ENCODE assay signal across 19 mouse cellular contexts in genomic region chr10:49050339-49050738, GRCm38 (mm10).
DNase-seq lines count a peak whose midpoint lies in the region; TF ChIP-seq lines count a peak whose summit lies in the region.
"Had no signal": no experiment of that assay in that cellular context is flagged by ENCODE, and none has a peak within 500 bp of the region (broad histone marks: within the 10 kb centered on the region; RNA-seq: fewer than 3 reads in every experiment).

No protein-coding gene starts in this region.

- no peaks in the 10 kb centered on the region for H3K9me3 ChIP-seq in MEL (replicated peaks; ENCODE audit: insufficient read depth, low read length)
- H3K9me3 ChIP-seq: forebrain, embryonic 10.5 days; forebrain, embryonic 13.5 days; hindbrain, embryonic 12.5 days; hindbrain, embryonic 15.5 days had no signal

- H3K79me2 ChIP-seq in MEL (ENCODE audit: control insufficient read depth, insufficient read depth, low read length, poor library complexity): no peaks in the 10 kb centered on the region

- H3K27ac ChIP-seq in MEL (ENCODE audit: control insufficient read depth, low read depth, low read length): no peak overlapping the region
- H3K27ac ChIP-seq: forebrain, embryonic 10.5 days; forebrain, embryonic 13.5 days; hindbrain, embryonic 12.5 days; hindbrain, embryonic 15.5 days had no signal

- H3K4me3 ChIP-seq in MEL (ENCODE audit: control insufficient read depth in 1 of 2, insufficient read depth in 1 of 2, low read depth in 2 of 2, low read length in 2 of 2): peak overlapping the region in 1 of 2 experiments; percentile 75; a peak in 1 of 4 replicates
- H3K4me3 ChIP-seq: forebrain, embryonic 10.5 days; forebrain, embryonic 13.5 days; hindbrain, embryonic 12.5 days; hindbrain, embryonic 15.5 days had no signal

- TF ChIP-seq POLR2A in MEL (IDR thresholded peaks at IDR 0.05; ENCODE audit: control insufficient read depth in 1 of 2, insufficient read depth in 1 of 2, low read depth in 1 of 2, low read length in 2 of 2, poor library complexity in 1 of 2): no peak

- H3K4me1 ChIP-seq in MEL (ENCODE audit: control insufficient read depth in 1 of 2, insufficient read depth in 2 of 2, low read length in 2 of 2): no peaks in the 10 kb centered on the region; a peak in 1 of 4 replicates
- H3K4me1 ChIP-seq: forebrain, embryonic 10.5 days; forebrain, embryonic 13.5 days; hindbrain, embryonic 12.5 days; hindbrain, embryonic 15.5 days had no signal

- H3K27me3 ChIP-seq in MEL (ENCODE audit: control insufficient read depth in 1 of 2, insufficient read depth in 2 of 2, low read length in 2 of 2): no peaks in the 10 kb centered on the region
- H3K27me3 ChIP-seq: forebrain, embryonic 13.5 days; hindbrain, embryonic 12.5 days; hindbrain, embryonic 15.5 days had no signal

- TF ChIP-seq CTCF in MEL (IDR thresholded peaks at IDR 0.05 in 2 of 3, conservative IDR thresholded peaks at IDR 0.05 in 1 of 3; ENCODE audit: control insufficient read depth in 1 of 3, insufficient read depth in 1 of 3, low read depth in 2 of 3, low read length in 3 of 3, poor library complexity in 1 of 3, severe bottlenecking in 1 of 3): no peak

- H3K36me3 ChIP-seq in MEL (ENCODE audit: control insufficient read depth in 1 of 2, insufficient read depth in 2 of 2, low read length in 2 of 2): peaks cover 0 to 2% of the 10 kb centered on the region in 2 experiments; a peak in 2 of 4 replicates
- H3K36me3 ChIP-seq: forebrain, embryonic 10.5 days; hindbrain, embryonic 12.5 days; hindbrain, embryonic 15.5 days had no signal

- peak; percentile 21 to 28 for DNase-seq in adrenal gland, adult (ENCODE audit: inconsistent age in 2 of 2, low spot score in 1 of 2)
- no peak for DNase-seq in adrenal gland, postnatal 4 days (ENCODE audit: low spot score in 2 of 2)
- DNase-seq in 3T3-L1 (ENCODE audit: low read depth, low spot score) (peak; percentile 91), MEL (ENCODE audit: low read depth, low spot score) (no peak)
- DNase-seq in gastrocnemius, postnatal 4 days (ENCODE audit: low spot score in 2 of 2): no peak
- no peak for DNase-seq in layer of hippocampus, postnatal 25 days (ENCODE audit: extremely low spot score in 1 of 2, low spot score in 1 of 2)
- DNase-seq: adrenal gland, postnatal 10 days; cerebellum, adult 11-12 months; cerebellum, adult 8-10 months; cerebellum, postnatal 10 days; cerebellum, postnatal 36 days; embryo, embryonic 11 days; gastrocnemius, postnatal 10 days; gastrocnemius, postnatal 36 days; heart, adult 11 months had no signal

- H3K9ac ChIP-seq in MEL (ENCODE audit: control insufficient read depth, low read depth, low read length, poor library complexity, severe bottlenecking): no peak overlapping the region
- H3K9ac ChIP-seq: forebrain, embryonic 13.5 days; hindbrain, embryonic 12.5 days; hindbrain, embryonic 15.5 days had no signal

- TF ChIP-seq EP300 in MEL (IDR thresholded peaks at IDR 0.05; ENCODE audit: low read depth in 1 of 2, low read length in 2 of 2): no peak

- TF ChIP-seq RAD21 in MEL (IDR thresholded peaks at IDR 0.05; ENCODE audit: low read depth, low read length): no peak

TF ChIP-seq in MEL, 35 proteins besides CTCF, POLR2A, EP300 and RAD21:
- TF ChIP-seq E2F4 (IDR thresholded peaks at IDR 0.05; ENCODE audit: borderline replicate concordance, low read depth, low read length) (no peak), RCOR1 (IDR thresholded peaks at IDR 0.05; ENCODE audit: low read depth, low read length) (peak; percentile 59)

Comparison
In these comparisons a context has a peak if more than half of its experiments do, and no peak if none do; other contexts are left out.
1. DNase-seq: peak in adrenal gland, adult (2 of 2) and 3T3-L1 (single experiment); none in adrenal gland, postnatal 4 days (0 of 2), MEL (single experiment), gastrocnemius, postnatal 4 days (0 of 2) and layer of hippocampus, postnatal 25 days (0 of 2).